Mouse (Mus musculus): ENCODE results near the gene Sufu. TPM values are rescaled to one million over a fixed set of nuclear protein-coding genes. Genes with fewer than 3 reads are reported as not detected.

Gene Sufu
- polyA plus RNA-seq, 1 experiment from 2014 or later = 29.1 TPM

- Histone ChIP-seq H3K27ac (replicated peaks; ENCODE audit: low read depth, low read length) (no peak overlapping the region), H3K27me3 (ENCODE audit: control insufficient read depth, insufficient read depth, low read length) (no peaks in the 10 kb centered on the region), H3K4me1 (ENCODE audit: control insufficient read depth, insufficient read depth, low read length) (peaks cover 38% of the 10 kb centered on the region), H3K4me2 (ENCODE audit: low read length) (peak overlapping the region; percentile 82), H3K4me3 (replicated peaks; ENCODE audit: low read depth, low read length) (peak overlapping the region; percentile 66), H3K9ac (replicated peaks; ENCODE audit: low read length) (peak overlapping the region; percentile 39; the same call in 1 of the 2 replicates), H3K36me3 (ENCODE audit: control insufficient read depth, insufficient read depth, low read length) (peaks cover 15% of the 10 kb centered on the region), H3K9me3 (ENCODE audit: control insufficient read depth, low read length) (no peaks in the 10 kb centered on the region)
- ATAC-seq (ENCODE audit: low FRiP score, low TSS enrichment) (no peak), DNase-seq (no peak)
- WGBS = 27% methylated on average over 3 of the region's 3 CpGs
Observed at GRCm38 (mm10) chr19:46398401-46398800, 1.7 kb downstream of the Sufu start.

GRCm38 (mm10) chr19:46399372-46399771 is 2.7 kb downstream of the Sufu start:
- Histone ChIP-seq H3K9me3 (ENCODE audit: control insufficient read depth, low read length) (no peaks in the 10 kb centered on the region), H3K4me2 (ENCODE audit: low read length) (0 out of 2 replicates have a peak overlapping the region, but pooled peaks have one; percentile 17), H3K9ac (replicated peaks; ENCODE audit: low read length) (peak overlapping the region; percentile 23; the same call in 1 of the 2 replicates), H3K27ac (replicated peaks; ENCODE audit: low read depth, low read length) (no peak overlapping the region), H3K4me1 (ENCODE audit: control insufficient read depth, insufficient read depth, low read length) (peaks cover 29% of the 10 kb centered on the region), H3K36me3 (ENCODE audit: control insufficient read depth, insufficient read depth, low read length) (peaks cover 24% of the 10 kb centered on the region), H3K27me3 (ENCODE audit: control insufficient read depth, insufficient read depth, low read length) (no peaks in the 10 kb centered on the region), H3K4me3 (replicated peaks; ENCODE audit: low read depth, low read length) (no peak overlapping the region)
- no peak for ATAC-seq (ENCODE audit: low FRiP score, low TSS enrichment)
- no peak for DNase-seq
- WGBS = 69% methylated on average over 6 of the region's 6 CpGs

GRCm38 (mm10) chr19:46399886-46400285 is 3.2 kb downstream of the Sufu start:
- Histone ChIP-seq H3K4me2 (ENCODE audit: low read length) (no peak overlapping the region), H3K36me3 (ENCODE audit: control insufficient read depth, insufficient read depth, low read length) (peaks cover 28% of the 10 kb centered on the region), H3K9me3 (ENCODE audit: control insufficient read depth, low read length) (no peaks in the 10 kb centered on the region), H3K9ac (replicated peaks; ENCODE audit: low read length) (no peak overlapping the region), H3K27me3 (ENCODE audit: control insufficient read depth, insufficient read depth, low read length) (no peaks in the 10 kb centered on the region), H3K27ac (replicated peaks; ENCODE audit: low read depth, low read length) (no peak overlapping the region), H3K4me1 (ENCODE audit: control insufficient read depth, insufficient read depth, low read length) (peaks cover 26% of the 10 kb centered on the region), H3K4me3 (replicated peaks; ENCODE audit: low read depth, low read length) (no peak overlapping the region)
- 83% methylated on average over 7 of the region's 7 CpGs for WGBS
- ATAC-seq (ENCODE audit: low FRiP score, low TSS enrichment) (no peak), DNase-seq (no peak)

GRCm38 (mm10) chr19:46400558-46400957 is 3.9 kb downstream of the Sufu start:
- no peak for ATAC-seq (ENCODE audit: low FRiP score, low TSS enrichment)
- no peak overlapping the region for H3K27ac ChIP-seq (replicated peaks; ENCODE audit: low read depth, low read length)
- peaks cover 35% of the 10 kb centered on the region for H3K36me3 ChIP-seq (ENCODE audit: control insufficient read depth, insufficient read depth, low read length)
- no peak for DNase-seq
- H3K27me3 ChIP-seq (ENCODE audit: control insufficient read depth, insufficient read depth, low read length) = no peaks in the 10 kb centered on the region
- H3K4me2 ChIP-seq (ENCODE audit: low read length) = no peak overlapping the region
- no peak overlapping the region for H3K4me3 ChIP-seq (replicated peaks; ENCODE audit: low read depth, low read length)
- no peak overlapping the region for H3K9ac ChIP-seq (replicated peaks; ENCODE audit: low read length)
- 90% methylated on average over 7 of the region's 7 CpGs for WGBS
- H3K4me1 ChIP-seq (ENCODE audit: control insufficient read depth, insufficient read depth, low read length) = peaks cover 26% of the 10 kb centered on the region
- H3K9me3 ChIP-seq (ENCODE audit: control insufficient read depth, low read length) = no peaks in the 10 kb centered on the region

- DNase-seq (no peak), ATAC-seq (ENCODE audit: low FRiP score, low TSS enrichment) (no peak)
- Histone ChIP-seq H3K4me2 (ENCODE audit: low read length) (no peak overlapping the region), H3K4me3 (replicated peaks; ENCODE audit: low read depth, low read length) (no peak overlapping the region), H3K9ac (replicated peaks; ENCODE audit: low read length) (no peak overlapping the region), H3K27ac (replicated peaks; ENCODE audit: low read depth, low read length) (no peak overlapping the region), H3K36me3 (ENCODE audit: control insufficient read depth, insufficient read depth, low read length) (peaks cover 41% of the 10 kb centered on the region), H3K4me1 (ENCODE audit: control insufficient read depth, insufficient read depth, low read length) (peaks cover 7% of the 10 kb centered on the region; the same call in 1 of the 2 replicates), H3K9me3 (ENCODE audit: control insufficient read depth, low read length) (no peaks in the 10 kb centered on the region), H3K27me3 (ENCODE audit: control insufficient read depth, insufficient read depth, low read length) (no peaks in the 10 kb centered on the region)
- 100% methylated on average over 1 of the region's 1 CpGs for WGBS
Observed at GRCm38 (mm10) chr19:46404030-46404429, 7.3 kb downstream of the Sufu start.

GRCm38 (mm10) chr19:46406592-46407386 is 10.1 kb downstream of the Sufu start:
- no peaks in the 10 kb centered on the region for H3K27me3 ChIP-seq (ENCODE audit: control insufficient read depth, insufficient read depth, low read length)
- peaks cover 42% of the 10 kb centered on the region for H3K36me3 ChIP-seq (ENCODE audit: control insufficient read depth, insufficient read depth, low read length)
- no peaks in the 10 kb centered on the region for H3K4me1 ChIP-seq (ENCODE audit: control insufficient read depth, insufficient read depth, low read length)
- 81% methylated on average over 8 of the region's 8 CpGs for WGBS
- H3K4me3 ChIP-seq (replicated peaks; ENCODE audit: low read depth, low read length) = no peak overlapping the region
- no peaks in the 10 kb centered on the region for H3K9me3 ChIP-seq (ENCODE audit: control insufficient read depth, low read length)
- DNase-seq (no peak), ATAC-seq (ENCODE audit: low FRiP score, low TSS enrichment) (no peak)
- no peak overlapping the region for H3K4me2 ChIP-seq (ENCODE audit: low read length)
- H3K27ac ChIP-seq (replicated peaks; ENCODE audit: low read depth, low read length) = no peak overlapping the region
- H3K9ac ChIP-seq (replicated peaks; ENCODE audit: low read length) = no peak overlapping the region

- H3K4me1 ChIP-seq (ENCODE audit: control insufficient read depth, insufficient read depth, low read length) = no peaks in the 10 kb centered on the region
- H3K4me2 ChIP-seq (ENCODE audit: low read length) = no peak overlapping the region
- ATAC-seq (ENCODE audit: low FRiP score, low TSS enrichment) (no peak), DNase-seq (no peak)
- peaks cover 23% of the 10 kb centered on the region for H3K36me3 ChIP-seq (ENCODE audit: control insufficient read depth, insufficient read depth, low read length)
- WGBS = 86% methylated on average over 3 of the region's 3 CpGs
- H3K27me3 ChIP-seq (ENCODE audit: control insufficient read depth, insufficient read depth, low read length) = no peaks in the 10 kb centered on the region
- no peak overlapping the region for H3K27ac ChIP-seq (replicated peaks; ENCODE audit: low read depth, low read length)
- H3K9me3 ChIP-seq (ENCODE audit: control insufficient read depth, low read length) = no peaks in the 10 kb centered on the region
- no peak overlapping the region for H3K4me3 ChIP-seq (replicated peaks; ENCODE audit: low read depth, low read length)
- H3K9ac ChIP-seq (replicated peaks; ENCODE audit: low read length) = no peak overlapping the region
Observed at GRCm38 (mm10) chr19:46409506-46409905, 12.8 kb downstream of the Sufu start.

GRCm38 (mm10) chr19:46412056-46412805 is 15.5 kb downstream of the Sufu start:
- H3K9me3 ChIP-seq (ENCODE audit: control insufficient read depth, low read length) = no peaks in the 10 kb centered on the region
- H3K9ac ChIP-seq (replicated peaks; ENCODE audit: low read length) = no peak overlapping the region
- no peaks in the 10 kb centered on the region for H3K27me3 ChIP-seq (ENCODE audit: control insufficient read depth, insufficient read depth, low read length)
- no peak overlapping the region for H3K4me2 ChIP-seq (ENCODE audit: low read length)
- DNase-seq = no peak
- no peak overlapping the region for H3K4me3 ChIP-seq (replicated peaks; ENCODE audit: low read depth, low read length)
- no peaks in the 10 kb centered on the region for H3K4me1 ChIP-seq (ENCODE audit: control insufficient read depth, insufficient read depth, low read length)
- ATAC-seq (ENCODE audit: low FRiP score, low TSS enrichment) = no peak
- no peak overlapping the region for H3K27ac ChIP-seq (replicated peaks; ENCODE audit: low read depth, low read length)
- 91% methylated on average over 12 of the region's 12 CpGs for WGBS
- H3K36me3 ChIP-seq (ENCODE audit: control insufficient read depth, insufficient read depth, low read length) = peaks cover 8% of the 10 kb centered on the region; the same call in 1 of the 2 replicates

All from midbrain, embryonic 14.5 days (tissue).